Comparison of ENCODE assay signal across 15 mouse cellular contexts in the genomic region with DNA sequence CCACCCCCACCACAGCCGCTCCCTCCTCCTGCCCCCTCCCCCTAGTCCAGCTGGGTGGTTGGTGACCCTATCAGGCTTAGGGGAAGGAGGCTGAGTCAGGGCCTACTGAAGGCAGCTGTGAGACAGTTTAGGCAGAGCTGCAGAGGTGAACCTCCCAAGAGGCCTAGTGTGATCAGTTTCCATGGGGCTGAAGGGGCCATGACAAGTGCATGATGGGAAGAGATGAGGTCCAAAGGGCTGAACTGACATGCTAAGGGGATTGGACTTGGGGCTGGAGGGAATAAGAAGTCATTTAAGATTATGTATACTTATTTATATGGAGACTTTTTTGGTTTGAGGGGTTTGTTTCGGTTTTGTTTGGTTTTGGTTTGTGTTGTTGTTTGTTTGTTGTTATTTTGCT. TPM values are rescaled to one million over a fixed set of nuclear protein-coding genes. Genes with fewer than 3 reads are reported as not detected.
"Had no signal": no experiment of that assay in that cellular context is flagged by ENCODE, and none has a peak within 500 bp of the region (broad histone marks: within the 10 kb centered on the region; RNA-seq: fewer than 3 reads in every experiment).

No protein-coding gene starts in this region.

- H3K9ac ChIP-seq: limb, embryonic 13.5 days; liver, embryonic 14.5 days; lung, embryonic 15.5 days; midbrain, embryonic 15.5 days; neural tube, embryonic 12.5 days had no signal

- H3K27me3 ChIP-seq: limb, embryonic 13.5 days; lung, embryonic 15.5 days; midbrain, embryonic 15.5 days; neural tube, embryonic 12.5 days had no signal

- H3K36me3 ChIP-seq: limb, embryonic 13.5 days; lung, embryonic 15.5 days; midbrain, embryonic 15.5 days; neural tube, embryonic 12.5 days had no signal

- H3K27ac ChIP-seq: limb, embryonic 13.5 days; liver, embryonic 14.5 days; lung, embryonic 15.5 days; macrophage; midbrain, embryonic 15.5 days; neural tube, embryonic 12.5 days; stomach, postnatal 0 days had no signal

- H3K4me3 ChIP-seq: limb, embryonic 13.5 days; lung, embryonic 15.5 days; megakaryocyte, embryonic 14.5 days; midbrain, embryonic 15.5 days; neural tube, embryonic 12.5 days had no signal

- DNase-seq: left cerebral cortex, postnatal 4 days; lung, postnatal 14 days; thymus, adult 2 months; thymus, postnatal 4 days had no signal

- ATAC-seq: midbrain, embryonic 15.5 days had no signal

- H3K4me1 ChIP-seq: limb, embryonic 13.5 days; lung, embryonic 15.5 days; midbrain, embryonic 15.5 days; neural tube, embryonic 12.5 days had no signal

- H3K4me2 ChIP-seq: limb, embryonic 13.5 days; lung, embryonic 15.5 days; midbrain, embryonic 11.5 days; midbrain, embryonic 15.5 days; neural tube, embryonic 12.5 days had no signal

- H3K9me3 ChIP-seq: limb, embryonic 13.5 days; lung, embryonic 15.5 days; megakaryocyte, embryonic 14.5 days; midbrain, embryonic 15.5 days; neural tube, embryonic 12.5 days had no signal

RNA-seq across cellular contexts. Expression of gene Ppara, which starts 41.5 kb away (rescaled TPM):
- total RNA-seq: monocyte, adult 5-6 weeks; neutrophil, adult 5-6 weeks had no signal
- polyA plus RNA-seq: macrophage had no signal

RNA-seq across cellular contexts. Expression of gene Pkdrej, which starts 45.3 kb away (rescaled TPM):
- total RNA-seq: monocyte, adult 5-6 weeks; neutrophil, adult 5-6 weeks had no signal
- polyA plus RNA-seq: macrophage had no signal
